Mouse (Mus musculus): ENCODE data around the gene Ildr1. TPM values are rescaled to one million over a fixed set of nuclear protein-coding genes. Genes with fewer than 3 reads are reported as not detected.

The Ildr1 gene
- polyA plus RNA-seq, 1 experiment from 2014 or later = 1.7 TPM

DNA sequence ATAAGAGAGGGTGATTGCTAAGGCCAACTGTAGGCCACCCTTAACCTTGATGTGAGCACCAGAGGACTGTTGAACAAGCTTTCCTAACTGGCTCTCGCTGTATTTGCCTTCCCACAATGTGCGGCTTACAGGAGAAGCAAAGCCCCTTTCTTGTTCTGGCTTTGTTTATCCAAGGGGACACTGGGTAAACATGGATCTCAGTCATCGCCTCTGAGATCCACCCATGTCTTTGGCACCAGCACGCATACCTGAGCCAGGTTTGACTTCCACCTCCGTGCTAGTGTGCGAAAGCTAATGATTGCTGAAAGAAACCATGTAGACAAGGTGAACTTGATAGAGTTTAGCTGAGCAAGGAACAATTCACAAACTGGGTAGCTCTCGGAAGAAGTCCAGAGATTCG is 49.8 kb downstream of the Ildr1 start:
- no peaks in the 10 kb centered on the region for H3K9me3 ChIP-seq
- no peak overlapping the region for H3K27ac ChIP-seq (replicated peaks)
- H3K4me3 ChIP-seq = no peak overlapping the region
- H3K4me1 ChIP-seq = no peaks in the 10 kb centered on the region
- no peak for DNase-seq (ENCODE audit: low spot score)
- H3K27me3 ChIP-seq (replicated peaks; ENCODE audit: low read depth, poor library complexity, severe bottlenecking) = no peaks in the 10 kb centered on the region
- 84% methylated on average over 8 of the region's 8 CpGs for WGBS
- H3K36me3 ChIP-seq (replicated peaks) = no peaks in the 10 kb centered on the region

- no peaks in the 10 kb centered on the region for H3K27me3 ChIP-seq (replicated peaks; ENCODE audit: low read depth, poor library complexity, severe bottlenecking)
- no peaks in the 10 kb centered on the region for H3K4me1 ChIP-seq
- H3K27ac ChIP-seq (replicated peaks) = no peak overlapping the region
- no peaks in the 10 kb centered on the region for H3K36me3 ChIP-seq (replicated peaks)
- H3K9me3 ChIP-seq = no peaks in the 10 kb centered on the region
- 82% methylated on average over 4 of the region's 4 CpGs for WGBS
- DNase-seq (ENCODE audit: low spot score) = no peak
- no peak overlapping the region for H3K4me3 ChIP-seq
Measured at GRCm38 (mm10) chr16:36747068-36747467, 53.3 kb downstream of the Ildr1 start.

DNA sequence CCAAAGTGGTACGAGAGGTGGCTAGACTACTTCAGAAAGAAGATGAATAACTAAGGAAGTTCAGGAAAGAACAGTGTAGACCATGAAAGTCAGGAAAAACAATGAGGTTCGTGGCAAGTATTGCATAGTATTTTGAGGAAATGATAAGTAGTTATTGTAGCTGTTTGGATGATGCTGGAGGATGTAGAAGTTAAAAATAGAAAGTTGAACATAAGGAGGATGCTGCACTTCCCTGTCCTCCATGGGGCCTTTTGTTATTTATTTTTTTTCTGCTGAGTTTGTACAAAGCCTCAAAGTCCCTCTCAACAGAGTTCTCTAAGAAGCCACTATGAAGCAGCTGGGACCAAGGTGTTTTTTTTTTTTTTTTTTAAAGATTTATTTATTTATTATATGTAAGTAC is 54.0 kb downstream of the Ildr1 start:
- 79% methylated on average over 2 of the region's 2 CpGs for WGBS
- H3K27ac ChIP-seq (replicated peaks) = no peak overlapping the region
- no peak for DNase-seq (ENCODE audit: low spot score)
- no peaks in the 10 kb centered on the region for H3K27me3 ChIP-seq (replicated peaks; ENCODE audit: low read depth, poor library complexity, severe bottlenecking)
- no peak overlapping the region for H3K4me3 ChIP-seq
- no peaks in the 10 kb centered on the region for H3K9me3 ChIP-seq
- no peaks in the 10 kb centered on the region for H3K36me3 ChIP-seq (replicated peaks)
- H3K4me1 ChIP-seq = no peaks in the 10 kb centered on the region

DNA sequence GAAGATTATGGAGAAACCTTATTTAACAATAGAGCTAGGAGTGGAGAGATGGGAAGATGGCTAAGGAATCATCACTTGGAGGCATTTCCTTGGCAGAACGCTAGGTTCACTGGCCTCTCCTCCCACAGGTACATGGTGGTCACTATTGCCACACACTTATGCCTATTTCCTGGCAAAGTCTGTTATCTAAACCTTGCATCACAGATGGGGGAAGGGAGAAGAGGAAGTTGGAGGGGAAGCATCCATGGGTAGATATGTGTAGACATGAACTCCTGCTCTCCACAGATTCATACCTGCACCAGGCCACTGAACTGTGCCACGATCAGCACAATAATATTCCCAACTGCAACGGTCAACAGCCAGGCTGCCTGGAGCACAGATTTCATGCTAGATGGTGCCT is 58.2 kb downstream of the Ildr1 start:
- no peak overlapping the region for H3K27ac ChIP-seq (replicated peaks)
- H3K36me3 ChIP-seq (replicated peaks) = no peaks in the 10 kb centered on the region
- no peak overlapping the region for H3K4me3 ChIP-seq
- H3K27me3 ChIP-seq (replicated peaks; ENCODE audit: low read depth, poor library complexity, severe bottlenecking) = no peaks in the 10 kb centered on the region
- no peaks in the 10 kb centered on the region for H3K9me3 ChIP-seq
- no peaks in the 10 kb centered on the region for H3K4me1 ChIP-seq
- WGBS = 93% methylated on average over 3 of the region's 3 CpGs
- no peak for DNase-seq (ENCODE audit: low spot score)

GRCm38 (mm10) chr16:36770191-36770771 is 76.5 kb downstream of the Ildr1 start:
- no peaks in the 10 kb centered on the region for H3K36me3 ChIP-seq (replicated peaks)
- no peak overlapping the region for H3K4me3 ChIP-seq
- DNase-seq (ENCODE audit: low spot score) = no peak
- WGBS = 77% methylated on average over 10 of the region's 13 CpGs
- no peak overlapping the region for H3K27ac ChIP-seq (replicated peaks)
- H3K9me3 ChIP-seq = no peaks in the 10 kb centered on the region
- H3K27me3 ChIP-seq (replicated peaks; ENCODE audit: low read depth, poor library complexity, severe bottlenecking) = no peaks in the 10 kb centered on the region
- H3K4me1 ChIP-seq = no peaks in the 10 kb centered on the region

DNA sequence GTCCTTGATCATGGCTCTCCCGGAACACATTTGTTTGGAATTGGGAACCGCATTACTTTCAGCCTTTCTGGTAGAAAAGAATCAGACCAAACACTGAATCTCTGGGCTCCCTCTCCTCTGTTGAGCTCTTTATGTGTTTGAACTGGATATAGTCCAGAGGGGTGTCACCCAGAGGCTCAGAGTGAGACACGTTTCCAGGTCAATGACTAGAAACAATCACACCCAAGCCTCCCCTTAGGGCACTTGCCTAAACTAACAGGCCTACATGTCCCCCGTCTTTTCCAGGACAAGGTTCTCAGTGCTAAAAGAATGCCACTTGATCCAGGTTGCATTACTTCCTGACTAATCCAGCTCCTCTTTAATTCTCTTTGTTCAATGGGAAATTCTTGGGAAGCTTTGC is 77.1 kb downstream of the Ildr1 start:
- Histone ChIP-seq H3K36me3 (replicated peaks) (no peaks in the 10 kb centered on the region), H3K4me3 (no peak overlapping the region), H3K4me1 (no peaks in the 10 kb centered on the region), H3K27ac (replicated peaks) (no peak overlapping the region), H3K27me3 (replicated peaks; ENCODE audit: low read depth, poor library complexity, severe bottlenecking) (no peaks in the 10 kb centered on the region), H3K9me3 (no peaks in the 10 kb centered on the region)
- no peak for DNase-seq (ENCODE audit: low spot score)
- WGBS = 59% methylated on average over 4 of the region's 4 CpGs

DNA sequence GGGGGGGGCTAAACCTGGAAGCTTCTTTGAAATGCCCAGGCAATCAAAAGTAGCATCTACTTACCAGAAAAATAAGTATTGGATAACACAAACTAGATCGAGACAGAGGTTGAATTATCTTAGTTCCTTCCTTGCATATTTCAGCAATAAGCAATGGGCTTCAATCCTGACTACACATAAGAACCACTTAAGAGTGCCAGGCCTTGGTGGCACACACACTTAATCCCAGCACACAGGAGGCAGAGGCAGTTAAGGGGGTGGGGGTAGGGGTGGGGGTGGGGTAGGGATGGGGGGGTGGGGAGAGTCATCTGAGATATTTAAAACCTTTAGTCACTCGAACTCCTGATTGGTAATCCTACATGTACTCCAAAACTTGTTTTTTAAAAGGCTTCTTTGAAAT is 77.5 kb downstream of the Ildr1 start:
- WGBS = 65% methylated on average over 2 of the region's 2 CpGs
- Histone ChIP-seq H3K9me3 (no peaks in the 10 kb centered on the region), H3K27me3 (replicated peaks; ENCODE audit: low read depth, poor library complexity, severe bottlenecking) (no peaks in the 10 kb centered on the region), H3K4me1 (no peaks in the 10 kb centered on the region), H3K27ac (replicated peaks) (no peak overlapping the region), H3K4me3 (no peak overlapping the region), H3K36me3 (replicated peaks) (no peaks in the 10 kb centered on the region)
- DNase-seq (ENCODE audit: low spot score) = no peak

GRCm38 (mm10) chr16:36771703-36772102 is 77.9 kb downstream of the Ildr1 start:
- Histone ChIP-seq H3K4me1 (no peaks in the 10 kb centered on the region), H3K27me3 (replicated peaks; ENCODE audit: low read depth, poor library complexity, severe bottlenecking) (no peaks in the 10 kb centered on the region), H3K27ac (replicated peaks) (no peak overlapping the region), H3K36me3 (replicated peaks) (no peaks in the 10 kb centered on the region), H3K4me3 (no peak overlapping the region), H3K9me3 (no peaks in the 10 kb centered on the region)
- 92% methylated on average over 3 of the region's 3 CpGs for WGBS
- no peak for DNase-seq (ENCODE audit: low spot score)

GRCm38 (mm10) chr16:36772996-36773395 is 79.2 kb downstream of the Ildr1 start:
- 92% methylated on average over 5 of the region's 5 CpGs for WGBS

GRCm38 (mm10) chr16:36775658-36776057 is 81.9 kb downstream of the Ildr1 start:
- WGBS = 90% methylated on average over 6 of the region's 6 CpGs
- H3K4me1 ChIP-seq = no peaks in the 10 kb centered on the region
- no peak overlapping the region for H3K27ac ChIP-seq (replicated peaks)
- no peaks in the 10 kb centered on the region for H3K27me3 ChIP-seq (replicated peaks; ENCODE audit: low read depth, poor library complexity, severe bottlenecking)
- no peaks in the 10 kb centered on the region for H3K36me3 ChIP-seq (replicated peaks)
- DNase-seq (ENCODE audit: low spot score) = no peak
- H3K4me3 ChIP-seq = no peak overlapping the region
- no peaks in the 10 kb centered on the region for H3K9me3 ChIP-seq

More at GRCm38 (mm10) chr16:36772996-36773395, 79.2 kb downstream of the Ildr1 start:
- no peaks in the 10 kb centered on the region for H3K9me3 ChIP-seq
- DNase-seq (ENCODE audit: low spot score) = no peak
- H3K36me3 ChIP-seq (replicated peaks) = no peaks in the 10 kb centered on the region
- no peaks in the 10 kb centered on the region for H3K27me3 ChIP-seq (replicated peaks; ENCODE audit: low read depth, poor library complexity, severe bottlenecking)
- H3K4me3 ChIP-seq = no peak overlapping the region
- no peaks in the 10 kb centered on the region for H3K4me1 ChIP-seq
- no peak overlapping the region for H3K27ac ChIP-seq (replicated peaks)

Other genes with a start within 250 kb of the Ildr1 start
- not detected in 2 replicates for gene Stfa3, start 238.6 kb upstream of the Ildr1 start, polyA plus RNA-seq (2016; fragmentation: Nextera tagmentation; extraction: Ambion mirVana)
- 0.18 and 0.26 TPM in 2 replicates for gene Casr, start 131.8 kb upstream of the Ildr1 start, polyA plus RNA-seq (2016; fragmentation: Nextera tagmentation; extraction: Ambion mirVana)
- gene Cd86, start 27.9 kb upstream of the Ildr1 start, polyA plus RNA-seq (2016; fragmentation: Nextera tagmentation; extraction: Ambion mirVana) = 0.62 and 0.93 TPM in 2 replicates
- 2.0 and 3.0 TPM in 2 replicates for gene Slc15a2, start 91.0 kb downstream of the Ildr1 start, polyA plus RNA-seq (2016; fragmentation: Nextera tagmentation; extraction: Ambion mirVana)
- gene Iqcb1, start 134.4 kb downstream of the Ildr1 start, polyA plus RNA-seq (2016; fragmentation: Nextera tagmentation; extraction: Ambion mirVana) = 69.2 and 74.6 TPM in 2 replicates
- 1.4 and 2.1 TPM in 2 replicates for gene Eaf2, start 181.0 kb downstream of the Ildr1 start, polyA plus RNA-seq (2016; fragmentation: Nextera tagmentation; extraction: Ambion mirVana)
- 76.0 and 80.5 TPM in 2 replicates for gene Golgb1, start 181.2 kb downstream of the Ildr1 start, polyA plus RNA-seq (2016; fragmentation: Nextera tagmentation; extraction: Ambion mirVana)
- 1.5 and 3.0 TPM in 2 replicates for gene Hcls1, start 241.0 kb downstream of the Ildr1 start, polyA plus RNA-seq (2016; fragmentation: Nextera tagmentation; extraction: Ambion mirVana)

Data from embryonic facial prominence, embryonic 10.5 days (tissue).